Mouse (Mus musculus): ENCODE data around the gene Runx3. TPM values are rescaled to one million over a fixed set of nuclear protein-coding genes. Genes with fewer than 3 reads are reported as not detected.
A peak's percentile ranks its signal among the peaks of the same experiment; 100 is the strongest.

Runx3 gene
- polyA plus RNA-seq, 1 experiment = 20.8 TPM

DNA sequence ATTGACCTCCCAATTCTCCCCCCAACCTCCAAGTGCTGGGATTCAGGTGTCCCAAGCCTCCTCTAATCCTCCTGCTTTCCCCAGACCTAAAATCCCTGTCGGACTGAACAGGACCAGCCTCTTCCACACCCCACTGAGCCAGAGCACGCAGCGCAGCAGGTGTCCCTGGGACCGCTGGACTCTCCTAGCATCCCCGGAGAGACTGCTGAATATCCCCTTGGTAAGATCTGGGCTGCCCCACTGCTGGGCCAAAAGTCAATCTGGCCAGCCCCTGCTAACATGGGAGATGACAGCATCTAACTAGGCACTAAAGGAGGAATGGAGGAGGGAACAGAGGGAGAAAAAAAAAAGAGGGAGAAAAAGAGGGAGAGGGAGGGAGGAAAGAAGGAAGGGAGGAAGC, 84.8 kb downstream of the Runx3 start:
- H3K27ac ChIP-seq (ENCODE audit: control insufficient read depth, insufficient read depth, low read depth, low read length, poor library complexity) = peak overlapping the region; percentile 97
- TF ChIP-seq POLR2A (IDR thresholded peaks at IDR 0.05; ENCODE audit: borderline replicate concordance, control insufficient read depth, low read depth, low read length) = no peak
- no peak for TF ChIP-seq CTCF (IDR thresholded peaks at IDR 0.05; ENCODE audit: control insufficient read depth, insufficient read depth, low read length)
- no peak overlapping the region for H3K4me3 ChIP-seq (replicated peaks; ENCODE audit: control insufficient read depth, low read depth, low read length)
- H3K4me1 ChIP-seq (ENCODE audit: control insufficient read depth, insufficient read depth, low read length) = no peaks in the 10 kb centered on the region; the same call in 1 of the 2 replicates
- WGBS = 90% methylated on average over 5 of the region's 5 CpGs

GRCm38 (mm10) chr4:135205711-135206600, 85.5 kb downstream of the Runx3 start:
- peak overlapping the region; percentile 97 for H3K27ac ChIP-seq (ENCODE audit: control insufficient read depth, insufficient read depth, low read depth, low read length, poor library complexity)
- 2% methylated on average over 47 of the region's 47 CpGs for WGBS

DNA sequence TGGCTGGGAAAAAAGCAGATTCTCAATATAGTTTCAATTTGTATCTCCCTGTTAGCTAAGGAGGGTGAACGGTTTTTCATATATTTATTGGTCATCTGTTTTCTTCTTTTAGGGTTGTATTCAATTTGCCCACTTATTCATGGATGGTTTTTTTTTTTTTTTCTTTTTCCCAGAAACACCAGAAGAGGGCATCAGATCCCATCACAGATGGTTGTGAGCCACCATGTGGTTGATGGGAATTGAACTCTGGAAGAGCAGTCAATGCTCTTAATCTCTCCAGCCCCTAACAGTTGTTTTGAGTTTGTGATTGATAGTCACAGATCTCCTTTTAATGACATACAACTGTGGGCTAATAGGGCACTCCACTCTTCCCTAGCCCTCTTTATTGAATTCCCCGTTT, 89.4 kb downstream of the Runx3 start:
- TF ChIP-seq POLR2A (IDR thresholded peaks at IDR 0.05; ENCODE audit: borderline replicate concordance, control insufficient read depth, low read depth, low read length) (no peak), CTCF (IDR thresholded peaks at IDR 0.05; ENCODE audit: control insufficient read depth, insufficient read depth, low read length) (no peak)
- 82% methylated on average over 2 of the region's 2 CpGs for WGBS

More at GRCm38 (mm10) chr4:135205711-135206600, 85.5 kb downstream of the Runx3 start:
- Histone ChIP-seq H3K4me1 (ENCODE audit: control insufficient read depth, insufficient read depth, low read length) (no peaks in the 10 kb centered on the region; the same call in 1 of the 2 replicates), H3K4me3 (replicated peaks; ENCODE audit: control insufficient read depth, low read depth, low read length) (peak overlapping the region; percentile 54)
- TF ChIP-seq POLR2A (IDR thresholded peaks at IDR 0.05; ENCODE audit: borderline replicate concordance, control insufficient read depth, low read depth, low read length) = peak; percentile 82; the same call in 1 of the 2 replicates
- peak; percentile 85 for TF ChIP-seq CTCF (IDR thresholded peaks at IDR 0.05; ENCODE audit: control insufficient read depth, insufficient read depth, low read length)

GRCm38 (mm10) chr4:135219652-135220051, 99.2 kb downstream of the Runx3 start:
- Histone ChIP-seq H3K27ac (ENCODE audit: control insufficient read depth, insufficient read depth, low read depth, low read length, poor library complexity) (no peak overlapping the region), H3K4me1 (ENCODE audit: control insufficient read depth, insufficient read depth, low read length) (no peaks in the 10 kb centered on the region), H3K4me3 (replicated peaks; ENCODE audit: control insufficient read depth, low read depth, low read length) (no peak overlapping the region)
- 40% methylated on average over 4 of the region's 4 CpGs for WGBS
- no peak for TF ChIP-seq POLR2A (IDR thresholded peaks at IDR 0.05; ENCODE audit: borderline replicate concordance, control insufficient read depth, low read depth, low read length)
- peak; percentile 93 for TF ChIP-seq CTCF (IDR thresholded peaks at IDR 0.05; ENCODE audit: control insufficient read depth, insufficient read depth, low read length)

More for the DNA sequence above, 89.4 kb downstream of the Runx3 start:
- H3K4me1 ChIP-seq (ENCODE audit: control insufficient read depth, insufficient read depth, low read length) = no peaks in the 10 kb centered on the region; the same call in 1 of the 2 replicates
- no peak overlapping the region for H3K27ac ChIP-seq (ENCODE audit: control insufficient read depth, insufficient read depth, low read depth, low read length, poor library complexity)
- H3K4me3 ChIP-seq (replicated peaks; ENCODE audit: control insufficient read depth, low read depth, low read length) = no peak overlapping the region

GRCm38 (mm10) chr4:135220641-135221040, 100.2 kb downstream of the Runx3 start:
- WGBS = 87% methylated on average over 3 of the region's 3 CpGs
- Histone ChIP-seq H3K4me3 (replicated peaks; ENCODE audit: control insufficient read depth, low read depth, low read length) (no peak overlapping the region), H3K4me1 (ENCODE audit: control insufficient read depth, insufficient read depth, low read length) (no peaks in the 10 kb centered on the region), H3K27ac (ENCODE audit: control insufficient read depth, insufficient read depth, low read depth, low read length, poor library complexity) (no peak overlapping the region)
- no peak for TF ChIP-seq POLR2A (IDR thresholded peaks at IDR 0.05; ENCODE audit: borderline replicate concordance, control insufficient read depth, low read depth, low read length)
- TF ChIP-seq CTCF (IDR thresholded peaks at IDR 0.05; ENCODE audit: control insufficient read depth, insufficient read depth, low read length) = no peak

- H3K4me1 ChIP-seq (ENCODE audit: control insufficient read depth, insufficient read depth, low read length) = peaks cover 2% of the 10 kb centered on the region; the same call in 1 of the 2 replicates
- H3K27ac ChIP-seq (ENCODE audit: control insufficient read depth, insufficient read depth, low read depth, low read length, poor library complexity) = no peak overlapping the region
- TF ChIP-seq POLR2A (IDR thresholded peaks at IDR 0.05; ENCODE audit: borderline replicate concordance, control insufficient read depth, low read depth, low read length) (no peak), CTCF (IDR thresholded peaks at IDR 0.05; ENCODE audit: control insufficient read depth, insufficient read depth, low read length) (no peak)
- 86% methylated on average over 12 of the region's 12 CpGs for WGBS
- no peak overlapping the region for H3K4me3 ChIP-seq (replicated peaks; ENCODE audit: control insufficient read depth, low read depth, low read length)
Observed at GRCm38 (mm10) chr4:135221632-135222407, 101.4 kb downstream of the Runx3 start.

GRCm38 (mm10) chr4:135223808-135224207, 103.4 kb downstream of the Runx3 start:
- 90% methylated on average over 9 of the region's 9 CpGs for WGBS
- no peak for TF ChIP-seq POLR2A (IDR thresholded peaks at IDR 0.05; ENCODE audit: borderline replicate concordance, control insufficient read depth, low read depth, low read length)
- no peak for TF ChIP-seq CTCF (IDR thresholded peaks at IDR 0.05; ENCODE audit: control insufficient read depth, insufficient read depth, low read length)
- H3K4me3 ChIP-seq (replicated peaks; ENCODE audit: control insufficient read depth, low read depth, low read length) = no peak overlapping the region

More at GRCm38 (mm10) chr4:135223808-135224207, 103.4 kb downstream of the Runx3 start:
- peaks cover 2% of the 10 kb centered on the region; the same call in 1 of the 2 replicates for H3K4me1 ChIP-seq (ENCODE audit: control insufficient read depth, insufficient read depth, low read length)
- H3K27ac ChIP-seq (ENCODE audit: control insufficient read depth, insufficient read depth, low read depth, low read length, poor library complexity) = no peak overlapping the region
